ENCODE assay signal across 20 mouse cellular contexts in genomic region chr13:54033653-54034052, GRCm38 (mm10). TPM values are rescaled to one million over a fixed set of nuclear protein-coding genes. Genes with fewer than 3 reads are reported as not detected.
"Had no signal": no experiment of that assay in that cellular context is flagged by ENCODE, and none has a peak within 500 bp of the region (broad histone marks: within the 10 kb centered on the region; RNA-seq: fewer than 3 reads in every experiment).

No protein-coding gene starts in this region.

- H3K27me3 ChIP-seq: neural tube, embryonic 12.5 days; neural tube, embryonic 13.5 days; neural tube, embryonic 15.5 days; stomach, embryonic 15.5 days had no signal

- H3K4me2 ChIP-seq: neural tube, embryonic 12.5 days; neural tube, embryonic 13.5 days; neural tube, embryonic 15.5 days; stomach, embryonic 15.5 days had no signal

- H3K9ac ChIP-seq: neural tube, embryonic 12.5 days; neural tube, embryonic 13.5 days; neural tube, embryonic 15.5 days; stomach, embryonic 15.5 days had no signal

- H3K36me3 ChIP-seq: neural tube, embryonic 12.5 days; neural tube, embryonic 13.5 days; neural tube, embryonic 15.5 days; stomach, embryonic 15.5 days had no signal

- H3K27ac ChIP-seq: neural tube, embryonic 12.5 days; neural tube, embryonic 13.5 days; neural tube, embryonic 15.5 days; stomach, embryonic 15.5 days; stomach, postnatal 0 days had no signal

- DNase-seq: retina, postnatal 1 day; right cerebral cortex, adult 18-20 months; right cerebral cortex, postnatal 14 days; right cerebral cortex, postnatal 25 days; right cerebral cortex, postnatal 4 days; spleen, adult 18-20 months; thymus, adult 18-20 months; thymus, adult 2 months; thymus, postnatal 14 days; thymus, postnatal 25 days; thymus, postnatal 36 days; thymus, postnatal 4 days had no signal

- H3K4me3 ChIP-seq: neural tube, embryonic 12.5 days; neural tube, embryonic 13.5 days; neural tube, embryonic 15.5 days; stomach, embryonic 15.5 days had no signal

- H3K4me1 ChIP-seq: neural tube, embryonic 12.5 days; neural tube, embryonic 13.5 days; neural tube, embryonic 15.5 days; stomach, embryonic 15.5 days had no signal

- H3K9me3 ChIP-seq: neural tube, embryonic 12.5 days; neural tube, embryonic 13.5 days; neural tube, embryonic 15.5 days; stomach, embryonic 15.5 days had no signal

RNA-seq across cellular contexts. Expression of gene Drd1, which starts 21.9 kb away (rescaled TPM):
- total RNA-seq: neutrophil, adult 5-6 weeks had no signal
- polyA plus RNA-seq: small intestine, adult 2 months; spleen, adult 2 months had no signal
